Comparison of ENCODE assay signal across 7 mouse cellular contexts in the genomic region with DNA sequence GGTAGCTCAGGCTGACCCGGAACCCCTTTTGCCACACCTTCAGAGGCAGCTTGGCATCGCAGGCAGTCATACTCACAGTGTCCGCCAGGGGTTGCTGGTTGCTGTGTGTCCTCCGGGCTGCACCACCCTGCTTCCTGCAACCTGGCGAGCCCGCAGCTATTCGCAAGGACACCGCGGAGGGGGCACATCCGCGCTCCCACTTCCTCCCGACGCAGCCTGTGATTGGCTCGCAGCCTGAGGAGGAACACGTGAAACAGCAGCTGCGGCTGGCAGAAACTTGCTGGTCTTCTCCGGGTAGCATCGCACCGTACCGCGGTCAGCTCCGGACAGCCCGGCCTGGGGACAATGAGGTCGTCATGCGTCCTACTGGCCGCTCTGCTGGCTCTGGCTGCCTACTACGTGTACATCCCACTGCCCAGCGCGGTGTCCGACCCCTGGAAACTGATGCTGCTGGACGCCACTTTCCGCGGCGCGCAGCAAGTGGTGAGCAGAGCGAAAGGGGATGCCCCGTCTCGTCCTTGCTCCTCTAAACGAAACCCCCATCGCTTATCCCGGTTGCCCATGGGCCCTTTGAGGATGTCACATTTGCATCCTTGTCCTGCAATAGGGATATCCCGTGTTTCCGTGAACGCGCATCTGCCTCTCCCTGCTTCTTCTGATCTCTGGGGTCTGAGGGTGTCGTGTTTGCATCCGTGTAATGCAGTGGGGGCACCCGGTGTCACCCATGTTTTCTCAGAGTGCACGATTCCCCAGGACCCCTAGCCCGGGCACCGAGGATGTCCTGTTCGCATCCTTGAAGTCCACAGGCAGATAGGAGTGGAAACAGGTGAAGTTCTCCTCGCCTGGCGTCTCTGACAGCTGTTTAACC. TPM values are rescaled to one million over a fixed set of nuclear protein-coding genes. Genes with fewer than 3 reads are reported as not detected.
DNase-seq lines count a peak whose midpoint lies in the region; ATAC-seq lines count a peak whose summit lies in the region.

A gene (plus strand): TSS at position 233 of the 868 bp plus-strand sequence.

- H3K36me3 ChIP-seq in intestine, embryonic 15.5 days, result no peaks in the 10 kb centered on the region
- H3K36me3 ChIP-seq in midbrain, embryonic 10.5 days, result no peaks in the 10 kb centered on the region

- H3K9me3 ChIP-seq in intestine, embryonic 15.5 days, result no peaks in the 10 kb centered on the region
- H3K9me3 ChIP-seq in midbrain, embryonic 10.5 days (replicated peaks), result no peaks in the 10 kb centered on the region

- peak within 1 kb of the TSS; percentile 65 for H3K4me3 ChIP-seq in intestine, embryonic 15.5 days (replicated peaks)
- peak within 1 kb of the TSS; percentile 75 for H3K4me3 ChIP-seq in midbrain, embryonic 10.5 days

- no peaks in the 10 kb centered on the region for H3K27me3 ChIP-seq in intestine, embryonic 15.5 days (replicated peaks)
- peaks cover 12% of the 10 kb centered on the region; the same call in 1 of the 2 replicates for H3K27me3 ChIP-seq in midbrain, embryonic 10.5 days (ENCODE audit: low read depth, poor library complexity, severe bottlenecking)

- peak within 1 kb of the TSS; percentile 59 for H3K9ac ChIP-seq in intestine, embryonic 15.5 days

- DNase-seq in adrenal gland, adult 18-20 months (ENCODE audit: low spot score in 2 of 2), result peak; percentile 92 to 93
- DNase-seq in embryo, embryonic 11 days, result peak; percentile 96
- peak; percentile 89 to 90 for DNase-seq in gastrocnemius, postnatal 36 days
- DNase-seq in left cerebral cortex, postnatal 25 days (ENCODE audit: low spot score in 2 of 2), result peak; percentile 94 to 98
- DNase-seq in midbrain, embryonic 10.5 days (ENCODE audit: low spot score), result peak; percentile 95
- peak; percentile 88 for DNase-seq in right cerebral cortex, postnatal 4 days

- intact Hi-C loops in gastrocnemius, postnatal 36 days (cut with DNase I), result loop anchor here (2.0 to 5.0 kb wide), 2 partner anchors 54 to 284 kb away; no protein-coding TSS in a partner anchor
- intact Hi-C loops in left cerebral cortex, postnatal 25 days (cut with DNase I), result loop anchor here (1.0 kb wide), 1 partner anchor 54 kb away; no protein-coding TSS in a partner anchor

- WGBS in intestine, embryonic 15.5 days, result under 1% methylated on average over 54 of the region's 54 CpGs
- under 1% methylated on average over 54 of the region's 54 CpGs for WGBS in midbrain, embryonic 10.5 days

- H3K4me1 ChIP-seq in intestine, embryonic 15.5 days (replicated peaks), result no peaks in the 10 kb centered on the region; the same call in 1 of the 2 replicates
- H3K4me1 ChIP-seq in midbrain, embryonic 10.5 days, result peaks cover 12% of the 10 kb centered on the region

- peak; percentile 98 for ATAC-seq in intestine, embryonic 15.5 days

- peak within 1 kb of the TSS; percentile 96 for H3K4me2 ChIP-seq in intestine, embryonic 15.5 days (replicated peaks)

- H3K27ac ChIP-seq in intestine, embryonic 15.5 days, result peak within 1 kb of the TSS; percentile 48; the same call in 1 of the 2 replicates
- peak within 1 kb of the TSS; percentile 82 for H3K27ac ChIP-seq in midbrain, embryonic 10.5 days (replicated peaks)

RNA-seq across cellular contexts. Expression of the gene that starts here (rescaled TPM):
- total RNA-seq in adrenal gland, adult 18-20 months (2021), result 100 to 1,000 TPM in 1 of 2 experiments, 10 to 100 TPM in 1; 58.0 to 207 TPM
- total RNA-seq in gastrocnemius, postnatal 36 days (2021), result 10 to 100 TPM; 16.6 to 32.6 TPM
- 8.6 and 9.3 TPM in 2 replicates for polyA plus RNA-seq in intestine, embryonic 15.5 days (2015; fragmentation: Nextera tagmentation; extraction: Ambion mirVana)
- total RNA-seq in left cerebral cortex, postnatal 25 days (2021), result 100 to 1,000 TPM; 117 to 127 TPM
- polyA plus RNA-seq in midbrain, embryonic 10.5 days (2016; fragmentation: Nextera tagmentation; extraction: Ambion mirVana), result 4.6 and 4.9 TPM in 2 replicates

Comparison
In these comparisons a context has a peak if more than half of its experiments do, and no peak if none do; other contexts are left out.
1. Peak in every context shown above with its lines: DNase-seq, ATAC-seq, H3K4me3 ChIP-seq and H3K27ac ChIP-seq.